Mouse (Mus musculus) liver, embryonic 11.5 days (tissue): ENCODE data around the gene Atxn7l2. TPM values are rescaled to one million over a fixed set of nuclear protein-coding genes. Genes with fewer than 3 reads are reported as not detected.
A peak's percentile ranks its signal among the peaks of the same experiment; 100 is the strongest.

Experiments
- ATAC-seq: fragments of 200-750 bp; cut with Nextera tagmentation; replicated peaks from 2 replicates; pipeline ENCODE4 v1.8.0; 2017; ENCODE audit warnings: moderate number of reproducible peaks, mild to moderate bottlenecking, moderate TSS enrichment, moderate library complexity; ENCODE audit not compliant: low FRiP score
- DNase-seq: peaks from one replicate; pipeline ENCODE4 v3.0.0-alpha.2; 2017; ENCODE audit warnings: low spot score
- H3K27ac ChIP-seq: fragments of 300-500 bp; sonication (generic); 2 replicates; pipeline ENCODE4 v1.5.1; 2014; ENCODE audit warnings: mild to moderate bottlenecking, low read depth, low read length, control low read depth
- H3K27me3 ChIP-seq: fragments of 300-500 bp; sonication (generic); replicated peaks from 2 replicates; pipeline ENCODE4 v1.6.1; 2014; ENCODE audit warnings: low read length, mixed read lengths; ENCODE audit not compliant: control insufficient read depth, insufficient read depth
- H3K36me3 ChIP-seq: fragments of 300-500 bp; sonication (generic); 2 replicates; pipeline ENCODE4 v1.6.1; 2014; ENCODE audit warnings: mild to moderate bottlenecking, low read length, moderate library complexity, mixed read lengths; ENCODE audit not compliant: control insufficient read depth, insufficient read depth
- H3K4me1 ChIP-seq: fragments of 300-500 bp; sonication (generic); replicated peaks from 2 replicates; pipeline ENCODE4 v1.6.1; 2014; ENCODE audit warnings: low read length, mixed read lengths; ENCODE audit not compliant: control insufficient read depth, insufficient read depth
- H3K4me2 ChIP-seq: fragments of 300-500 bp; sonication (generic); 2 replicates; pipeline ENCODE4 v1.6.1; 2014; ENCODE audit warnings: mild to moderate bottlenecking, control low read depth, moderate library complexity
- H3K4me3 ChIP-seq: fragments of 300-500 bp; sonication (generic); 2 replicates; pipeline ENCODE4 v1.5.1; 2014; ENCODE audit warnings: low read depth, low read length, control low read depth
- H3K9ac ChIP-seq: fragments of 300-500 bp; sonication (generic); 2 replicates; pipeline ENCODE4 v1.6.1; 2014; ENCODE audit warnings: low read depth, low read length, control low read depth
- H3K9me3 ChIP-seq: fragments of 300-500 bp; sonication (generic); 2 replicates; pipeline ENCODE4 v1.6.1; 2016; ENCODE audit warnings: low read length, inconsistent platforms, mixed read lengths; ENCODE audit not compliant: control insufficient read depth
- WGBS: fragments of 180-500 bp; shearing (Covaris S2); extraction: QIAGEN DNeasy Blood & Tissue Kit; methylation state at CpG from one replicate; pipeline ENCODE4 v1.1.7; 2014; 5-methylcytosine and 5-hydroxymethylcytosine counted together
- polyA plus RNA-seq: library from polyadenylated mRNA; unstranded; fragments of >200 nt; fragmentation: Nextera tagmentation; extraction: Ambion mirVana; gene quantifications from 2 replicates; pipeline ENCODE4 v1.2.1, GENCODE M21; 2014

Gene Atxn7l2
- polyA plus RNA-seq, 1 experiment from 2014 or later = 8.9 TPM

GRCm38 (mm10) chr3:108169199-108169598, 41.5 kb downstream of the Atxn7l2 start:
- H3K9ac ChIP-seq = no peak overlapping the region
- H3K27me3 ChIP-seq = no peaks in the 10 kb centered on the region
- H3K9me3 ChIP-seq = no peaks in the 10 kb centered on the region
- H3K4me3 ChIP-seq = no peak overlapping the region
- WGBS = 39% methylated on average over 3 of the region's 3 CpGs
- H3K27ac ChIP-seq = no peak overlapping the region
- no peak overlapping the region for H3K4me2 ChIP-seq
- H3K4me1 ChIP-seq = no peaks in the 10 kb centered on the region
- no peak for DNase-seq
- ATAC-seq = no peak
- H3K36me3 ChIP-seq = no peaks in the 10 kb centered on the region

GRCm38 (mm10) chr3:108167499-108167898, 43.2 kb downstream of the Atxn7l2 start:
- 55% methylated on average over 14 of the region's 14 CpGs for WGBS
- Histone ChIP-seq H3K27me3 (no peaks in the 10 kb centered on the region), H3K27ac (no peak overlapping the region), H3K4me1 (no peaks in the 10 kb centered on the region), H3K36me3 (no peaks in the 10 kb centered on the region), H3K9me3 (no peaks in the 10 kb centered on the region), H3K9ac (no peak overlapping the region), H3K4me2 (no peak overlapping the region), H3K4me3 (no peak overlapping the region)
- DNase-seq = no peak
- no peak for ATAC-seq

- H3K4me2 ChIP-seq = no peak overlapping the region
- no peak overlapping the region for H3K9ac ChIP-seq
- H3K9me3 ChIP-seq = no peaks in the 10 kb centered on the region
- no peak for DNase-seq
- 35% methylated on average over 10 of the region's 11 CpGs for WGBS
- H3K4me3 ChIP-seq = no peak overlapping the region
- no peaks in the 10 kb centered on the region for H3K4me1 ChIP-seq
- no peaks in the 10 kb centered on the region for H3K36me3 ChIP-seq
- H3K27ac ChIP-seq = no peak overlapping the region
- H3K27me3 ChIP-seq = no peaks in the 10 kb centered on the region
- 0 out of 2 replicates have a peak, but pooled peaks have one; percentile 15 for ATAC-seq
Measured at GRCm38 (mm10) chr3:108166486-108167211, 44.1 kb downstream of the Atxn7l2 start.

DNA sequence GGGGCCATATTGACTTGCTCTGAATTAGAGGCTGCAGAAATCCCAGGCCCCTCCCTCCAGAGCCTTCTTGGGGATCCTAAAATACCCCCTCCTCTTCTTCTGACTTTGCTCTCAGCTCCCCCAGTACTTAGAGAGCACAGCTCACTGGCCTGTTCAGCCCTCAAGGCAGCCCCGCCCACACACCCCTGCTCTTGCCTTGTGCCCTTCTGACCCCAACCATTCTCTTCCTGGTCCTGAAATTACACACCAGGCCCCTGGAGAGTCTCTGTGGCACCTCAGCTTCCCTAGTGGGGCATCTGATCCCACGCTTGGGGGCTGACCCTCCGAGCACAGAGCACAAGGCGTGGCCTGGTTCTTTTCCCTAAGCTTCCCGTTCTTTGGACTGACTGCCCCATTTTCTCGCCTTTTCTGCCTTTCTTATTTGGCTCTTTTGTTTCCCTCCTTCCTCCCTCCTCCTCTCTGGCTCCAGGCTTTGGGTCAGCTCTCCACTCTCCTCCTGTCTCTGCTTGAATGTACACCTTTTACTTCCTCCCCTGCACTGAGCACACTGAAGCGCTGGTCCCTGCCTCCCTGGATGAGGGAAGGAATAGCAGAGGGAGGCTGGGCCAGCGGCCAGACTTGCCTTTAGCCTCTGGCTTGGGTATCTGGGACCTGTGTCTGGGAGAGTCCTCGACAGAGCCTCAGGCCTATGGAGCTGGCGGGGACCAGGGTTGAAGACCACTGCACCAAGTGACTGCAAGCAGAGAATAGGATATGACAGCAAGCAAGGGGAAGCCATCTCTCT, 45.0 kb downstream of the Atxn7l2 start:
- H3K36me3 ChIP-seq = no peaks in the 10 kb centered on the region
- DNase-seq (no peak), ATAC-seq (no peak)
- no peaks in the 10 kb centered on the region for H3K4me1 ChIP-seq
- no peaks in the 10 kb centered on the region for H3K27me3 ChIP-seq
- no peak overlapping the region for H3K9ac ChIP-seq
- H3K4me2 ChIP-seq = no peak overlapping the region
- no peak overlapping the region for H3K4me3 ChIP-seq
- no peak overlapping the region for H3K27ac ChIP-seq
- no peaks in the 10 kb centered on the region for H3K9me3 ChIP-seq
- 57% methylated on average over 10 of the region's 10 CpGs for WGBS

- ATAC-seq = peak; percentile 56; the same call in 1 of the 2 replicates
- H3K9me3 ChIP-seq = no peaks in the 10 kb centered on the region
- no peaks in the 10 kb centered on the region for H3K36me3 ChIP-seq
- no peak overlapping the region for H3K4me2 ChIP-seq
- H3K9ac ChIP-seq = no peak overlapping the region
- peak; percentile 73 for DNase-seq
- no peaks in the 10 kb centered on the region for H3K27me3 ChIP-seq
- H3K4me1 ChIP-seq = no peaks in the 10 kb centered on the region
- 34% methylated on average over 9 of the region's 9 CpGs for WGBS
- 0 out of 2 replicates have a peak overlapping the region, but pooled peaks have one; percentile 5 for H3K4me3 ChIP-seq
- H3K27ac ChIP-seq = no peak overlapping the region
Measured at GRCm38 (mm10) chr3:108164807-108165206, 45.9 kb downstream of the Atxn7l2 start.

GRCm38 (mm10) chr3:108164091-108164490, 46.6 kb downstream of the Atxn7l2 start:
- no peak for DNase-seq
- Histone ChIP-seq H3K4me2 (no peak overlapping the region), H3K9ac (no peak overlapping the region), H3K36me3 (no peaks in the 10 kb centered on the region), H3K9me3 (no peaks in the 10 kb centered on the region), H3K27ac (no peak overlapping the region), H3K4me1 (no peaks in the 10 kb centered on the region), H3K27me3 (no peaks in the 10 kb centered on the region), H3K4me3 (no peak overlapping the region)
- WGBS = 64% methylated on average over 5 of the region's 5 CpGs
- ATAC-seq = no peak

GRCm38 (mm10) chr3:108158383-108159037, 52.2 kb downstream of the Atxn7l2 start:
- DNase-seq (no peak), ATAC-seq (no peak)
- no peak overlapping the region for H3K9ac ChIP-seq
- H3K4me3 ChIP-seq = no peak overlapping the region
- no peaks in the 10 kb centered on the region for H3K36me3 ChIP-seq
- no peaks in the 10 kb centered on the region for H3K4me1 ChIP-seq
- WGBS = 62% methylated on average over 9 of the region's 9 CpGs
- no peaks in the 10 kb centered on the region for H3K27me3 ChIP-seq
- no peaks in the 10 kb centered on the region for H3K9me3 ChIP-seq
- no peak overlapping the region for H3K27ac ChIP-seq
- H3K4me2 ChIP-seq = no peak overlapping the region

- Histone ChIP-seq H3K27me3 (no peaks in the 10 kb centered on the region), H3K4me1 (no peaks in the 10 kb centered on the region), H3K9me3 (no peaks in the 10 kb centered on the region), H3K4me2 (no peak within 1 kb of the TSS), H3K27ac (no peak within 1 kb of the TSS), H3K4me3 (no peak within 1 kb of the TSS), H3K36me3 (no peaks in the 10 kb centered on the region), H3K9ac (no peak within 1 kb of the TSS)
- WGBS = 52% methylated on average over 4 of the region's 4 CpGs
- ATAC-seq (no peak), DNase-seq (no peak)
Measured at GRCm38 (mm10) chr3:108154656-108155055, 56.1 kb downstream of the Atxn7l2 start, which contains the start of gene Gpr61. TSS of gene Gpr61 (minus strand) at chr3:108154882.
